Mouse (Mus musculus) cerebellum, adult 2 months (tissue): ENCODE data around the gene Plpp4.

Experiments
- CTCF ChIP-seq: fragments of 200-500 bp; IDR thresholded peaks from 2 replicates; pipeline ENCODE4 v1.5.1; 2011; ENCODE audit warnings: low read depth, mild to moderate bottlenecking, control low read depth, low read length, moderate library complexity, borderline replicate concordance; ENCODE audit not compliant: insufficient read depth
- POLR2A ChIP-seq: fragments of 200-500 bp; IDR thresholded peaks from 2 replicates; pipeline ENCODE4 v1.6.1; 2011; ENCODE audit warnings: low read length, control low read depth, borderline replicate concordance; ENCODE audit not compliant: insufficient read depth

- TF ChIP-seq POLR2A: no peak
- no peak for TF ChIP-seq CTCF
These were observed 36.4 kb downstream of the Plpp4 start for GRCm38 (mm10) chr7:129293211-129293610.
